In genomic region chr1:75365510-75366137, GRCm38 (mm10) we compare ENCODE assay signal across 21 mouse cellular contexts. TPM values are rescaled to one million over a fixed set of nuclear protein-coding genes. Genes with fewer than 3 reads are reported as not detected.
DNase-seq lines count a peak whose midpoint lies in the region; ATAC-seq lines count a peak whose summit lies in the region.
"Had no signal": no experiment of that assay in that cellular context is flagged by ENCODE, and none has a peak within 500 bp of the region (broad histone marks: within the 10 kb centered on the region; RNA-seq: fewer than 3 reads in every experiment).

No protein-coding gene starts in this region.

- peaks cover 12% of the 10 kb centered on the region for H3K4me1 ChIP-seq in forebrain, embryonic 15.5 days
- peaks cover 23% of the 10 kb centered on the region for H3K4me1 ChIP-seq in forebrain, embryonic 10.5 days

- H3K27me3 ChIP-seq in forebrain, embryonic 15.5 days = peaks cover 19% of the 10 kb centered on the region; the same call in 1 of the 2 replicates
- H3K27me3 ChIP-seq in forebrain, embryonic 10.5 days (ENCODE audit: poor library complexity, severe bottlenecking) = peaks cover 67% of the 10 kb centered on the region

- H3K9ac ChIP-seq in forebrain, embryonic 15.5 days (replicated peaks) = no peak overlapping the region
- H3K9ac ChIP-seq: hindbrain, embryonic 13.5 days; limb, embryonic 15.5 days; liver, embryonic 15.5 days had no signal

- no peak overlapping the region for H3K4me2 ChIP-seq in forebrain, embryonic 15.5 days (replicated peaks)
- H3K4me2 ChIP-seq: heart, embryonic 12.5 days; hindbrain, embryonic 13.5 days; limb, embryonic 15.5 days; liver, embryonic 15.5 days; midbrain, embryonic 11.5 days had no signal

- H3K9me3 ChIP-seq in forebrain, embryonic 15.5 days = no peaks in the 10 kb centered on the region
- H3K9me3 ChIP-seq in forebrain, embryonic 10.5 days = no peaks in the 10 kb centered on the region
- H3K9me3 ChIP-seq: heart, embryonic 12.5 days; hindbrain, embryonic 13.5 days; limb, embryonic 15.5 days; liver, embryonic 15.5 days had no signal

- DNase-seq in forebrain, embryonic 10.5 days (ENCODE audit: extremely low spot score, low spot score) = no peak
- peak; percentile 24 for DNase-seq in right cerebral cortex, postnatal 4 days
- DNase-seq in right cerebral cortex, postnatal 14 days = no peak
- DNase-seq in cerebellum, adult 9-10 months = peak; percentile 82
- DNase-seq in spleen, postnatal 14 days (ENCODE audit: low spot score in 2 of 2) = no peak
- DNase-seq in kidney, postnatal 36 days = no peak
- DNase-seq: adrenal gland, adult 8-10 months; B cell, adult 2 months; kidney, adult 2 months; kidney, postnatal 10 days; right cerebral cortex, postnatal 25 days had no signal

- 27% methylated on average over 14 of the region's 14 CpGs for WGBS in forebrain, embryonic 15.5 days
- 92% methylated on average over 14 of the region's 14 CpGs for WGBS in forebrain, embryonic 10.5 days

- H3K27ac ChIP-seq in forebrain, embryonic 15.5 days (replicated peaks) = 0 out of 2 replicates have a peak overlapping the region, but pooled peaks have one; percentile 19
- no peak overlapping the region for H3K27ac ChIP-seq in forebrain, embryonic 10.5 days
- H3K27ac ChIP-seq: hindbrain, embryonic 13.5 days; layer of hippocampus, adult 2 months; limb, embryonic 15.5 days; liver, embryonic 15.5 days had no signal

- ATAC-seq in forebrain, embryonic 15.5 days (replicated peaks) = no peak
- ATAC-seq: inflammation-experienced regulatory T-cells, adult 6 months; lung, postnatal 0 days had no signal

- no peak overlapping the region for H3K4me3 ChIP-seq in forebrain, embryonic 15.5 days
- no peak overlapping the region for H3K4me3 ChIP-seq in forebrain, embryonic 10.5 days
- H3K4me3 ChIP-seq: erythroblast, embryonic 14.5 days; heart, embryonic 12.5 days; hindbrain, embryonic 13.5 days; layer of hippocampus, adult 2 months; limb, embryonic 15.5 days; liver, embryonic 15.5 days had no signal

- H3K36me3 ChIP-seq in forebrain, embryonic 15.5 days = no peaks in the 10 kb centered on the region
- no peaks in the 10 kb centered on the region for H3K36me3 ChIP-seq in forebrain, embryonic 10.5 days (replicated peaks)
- H3K36me3 ChIP-seq: hindbrain, embryonic 13.5 days; limb, embryonic 15.5 days; liver, embryonic 15.5 days had no signal

RNA-seq across cellular contexts. Expression of gene Des, which starts 5.5 kb away (rescaled TPM):
- polyA plus RNA-seq in forebrain, embryonic 15.5 days (2015; fragmentation: Nextera tagmentation; extraction: Ambion mirVana) = 1.0 and 1.2 TPM in 2 replicates
- polyA plus RNA-seq in forebrain, embryonic 10.5 days (2016; fragmentation: Nextera tagmentation; extraction: Ambion mirVana) = 2.6 and 4.3 TPM in 2 replicates

RNA-seq across cellular contexts. Expression of gene Speg, which starts 9.5 kb away (rescaled TPM):
- polyA plus RNA-seq in forebrain, embryonic 15.5 days (2015; fragmentation: Nextera tagmentation; extraction: Ambion mirVana) = 9.9 and 11.4 TPM in 2 replicates
- 23.2 and 29.3 TPM in 2 replicates for polyA plus RNA-seq in forebrain, embryonic 10.5 days (2016; fragmentation: Nextera tagmentation; extraction: Ambion mirVana)

RNA-seq across cellular contexts. Expression of gene Dnpep, which starts 47.8 kb away (rescaled TPM):
- 162 and 163 TPM in 2 replicates for polyA plus RNA-seq in forebrain, embryonic 15.5 days (2015; fragmentation: Nextera tagmentation; extraction: Ambion mirVana)
- 124 and 126 TPM in 2 replicates for polyA plus RNA-seq in forebrain, embryonic 10.5 days (2016; fragmentation: Nextera tagmentation; extraction: Ambion mirVana)

Comparison
In these comparisons a context has a peak if more than half of its experiments do, and no peak if none do; other contexts are left out.
1. DNase-seq: peak in right cerebral cortex, postnatal 4 days (single experiment) and cerebellum, adult 9-10 months (single experiment); none in forebrain, embryonic 10.5 days (single experiment), right cerebral cortex, postnatal 14 days (single experiment), spleen, postnatal 14 days (0 of 2) and kidney, postnatal 36 days (0 of 2).